Mouse (Mus musculus) effector memory CD4-positive, alpha-beta T cell, adult 5 months (primary cell): ENCODE results near the gene Vmn1r206. TPM values are rescaled to one million over a fixed set of nuclear protein-coding genes. Genes with fewer than 3 reads are reported as not detected.

Experiments used
- polyA plus RNA-seq: library from polyadenylated mRNA; unstranded; fragments of 100-300 nt; shearing (Covaris generic); gene quantifications from one replicate; pipeline ENCODE4 v1.2.1, GENCODE M21; 2017

Vmn1r206 gene
- polyA plus RNA-seq, result not detected

GRCm38 (mm10) chr13:22624151-22624550 lies at the start of gene Vmn1r206:
Vmn1r206 (minus strand) TSS chr13:22624251.

GRCm38 (mm10) chr13:22592900-22593299 lies 31.2 kb downstream of the Vmn1r206 start, which contains the start of gene Vmn1r205:
Vmn1r205 (minus strand) TSS chr13:22593000.

Other genes starting within 250 kb of the Vmn1r206 start
- gene Vmn1r199, start 244.4 kb downstream of the Vmn1r206 start, polyA plus RNA-seq, result not detected
- 0.10 TPM for gene Vmn1r200, start 233.9 kb downstream of the Vmn1r206 start, polyA plus RNA-seq
- not detected for gene Vmn1r201, start 152.3 kb downstream of the Vmn1r206 start, polyA plus RNA-seq
- gene Vmn1r202, start 118.9 kb downstream of the Vmn1r206 start, polyA plus RNA-seq, result 0.11 TPM
- gene Vmn1r203, start 106.1 kb downstream of the Vmn1r206 start, polyA plus RNA-seq, result 0.17 TPM
- not detected for gene Vmn1r204, start 71.1 kb downstream of the Vmn1r206 start, polyA plus RNA-seq
- gene Vmn1r205, start 31.3 kb downstream of the Vmn1r206 start, polyA plus RNA-seq, result not detected
- gene Vmn1r207-ps, start 105.4 kb upstream of the Vmn1r206 start, polyA plus RNA-seq, result not detected
- 0.11 TPM for gene Vmn1r208, start 153.1 kb upstream of the Vmn1r206 start, polyA plus RNA-seq
- gene Vmn1r209, start 185.4 kb upstream of the Vmn1r206 start, polyA plus RNA-seq, result 0.06 TPM
- gene Vmn1r210, start 207.1 kb upstream of the Vmn1r206 start, polyA plus RNA-seq, result not detected
- not detected for gene Vmn1r211, start 233.3 kb upstream of the Vmn1r206 start, polyA plus RNA-seq